Mouse (Mus musculus) liver, adult 2 months (tissue): Measurements from ENCODE around the gene Sh3bp5.

Experiments used
- CTCF ChIP-seq: fragments of 200-500 bp; IDR thresholded peaks from 2 replicates; pipeline ENCODE4 v1.5.1; 2011; ENCODE audit warnings: low read depth, low read length, control low read depth
- POLR2A ChIP-seq: fragments of 200-500 bp; IDR thresholded peaks from 2 replicates; pipeline ENCODE4 v1.6.1; 2011; ENCODE audit warnings: low read length, control low read depth; ENCODE audit not compliant: insufficient read depth; ENCODE audit errors: extremely low read depth

DNA sequence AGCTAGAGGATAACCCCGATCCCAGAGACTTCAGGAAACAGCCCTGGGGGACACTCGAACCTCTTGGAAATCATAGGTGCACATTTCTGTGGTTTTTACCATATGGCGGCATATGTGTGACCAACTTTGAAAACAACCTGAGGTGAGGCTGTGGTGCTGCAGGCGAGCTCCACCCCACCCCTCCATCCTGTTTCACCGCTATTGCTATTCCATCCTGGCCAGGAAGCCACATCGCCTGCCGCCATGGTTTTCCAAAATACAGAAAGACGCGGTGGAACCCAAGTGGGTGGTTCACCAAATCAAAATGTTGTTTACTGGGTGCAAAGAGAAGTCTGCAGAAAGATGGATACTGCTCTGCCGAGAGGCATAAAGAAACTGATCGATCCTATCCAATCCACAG lies 37.1 kb downstream of the Sh3bp5 start:
- no peak for TF ChIP-seq POLR2A
- no peak for TF ChIP-seq CTCF
